Mouse (Mus musculus) lung, postnatal 0 days (tissue): ENCODE results near the gene Vamp9.

ENCODE experiments used
- CTCF ChIP-seq: IDR thresholded peaks from 2 replicates; pipeline ENCODE4 v1.5.1; 2016; ENCODE audit warnings: antibody characterized with exemption, mild to moderate bottlenecking
- EP300 ChIP-seq: IDR thresholded peaks from 2 replicates; pipeline ENCODE4 v1.6.1; 2016; ENCODE audit warnings: antibody characterized with exemption, mild to moderate bottlenecking, control low read depth

GRCm38 (mm10) chr5:99900041-99900440 is 6.0 kb upstream of the Vamp9 start:
- TF ChIP-seq CTCF (peak; percentile 80), EP300 (no peak)
